Mouse (Mus musculus): ENCODE measurements around the gene Gm43518.

- TF ChIP-seq TAL1 (IDR thresholded peaks at IDR 0.05; ENCODE audit: low read length) (no peak), GATA1 (IDR thresholded peaks at IDR 0.05; ENCODE audit: low read length) (no peak)
Measured at GRCm38 (mm10) chr5:123959018-123959417, 31.8 kb downstream of the Gm43518 start.
